Mouse (Mus musculus): Measurements from ENCODE around the gene Gm5148.
A peak's percentile ranks its signal among the peaks of the same experiment; 100 is the strongest.

DNA sequence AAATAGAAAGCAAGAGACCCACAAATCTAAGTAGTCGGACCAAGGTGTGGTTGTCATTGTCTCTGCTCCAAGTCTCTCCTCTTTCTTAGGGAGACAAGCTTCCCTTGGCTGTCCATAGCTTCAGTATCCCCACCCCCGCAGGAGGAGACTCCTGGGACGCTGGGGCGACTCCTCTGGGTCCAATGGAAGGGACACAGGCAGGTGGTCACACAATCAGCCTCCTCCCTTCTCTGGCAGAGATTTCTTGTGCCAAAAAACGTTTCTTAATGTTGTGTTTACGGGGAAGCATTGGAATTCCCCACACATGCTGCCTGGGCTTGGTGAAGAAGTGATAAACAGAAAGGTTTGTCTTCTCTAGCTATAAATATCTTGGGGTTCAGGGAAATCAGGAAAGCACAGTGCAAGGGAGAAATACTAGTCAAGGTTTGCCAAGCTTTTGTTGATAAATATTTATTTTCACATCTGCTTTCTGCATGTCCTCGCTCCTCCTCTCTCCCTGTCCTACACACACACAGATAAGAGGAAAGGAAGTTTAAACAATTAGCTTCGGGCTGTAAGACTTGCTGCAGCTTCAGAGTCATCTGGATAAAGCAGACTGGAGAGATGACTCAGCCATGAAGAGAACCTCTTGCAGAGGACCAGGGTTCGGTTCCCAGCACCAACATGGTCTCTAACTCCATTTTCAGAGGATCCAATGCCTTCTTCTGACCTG is 34.5 kb upstream of the Gm5148 start:
- peak; percentile 14 for TF ChIP-seq EP300 (IDR thresholded peaks at IDR 0.05; ENCODE audit: low read depth)
- no peak for TF ChIP-seq CTCF (IDR thresholded peaks at IDR 0.05; ENCODE audit: low read depth)
